Mouse (Mus musculus) midbrain, embryonic 13.5 days (tissue): ENCODE data around the gene Fndc7. TPM values are rescaled to one million over a fixed set of nuclear protein-coding genes. Genes with fewer than 3 reads are reported as not detected.

ENCODE experiments used
- ATAC-seq: fragments of 200-750 bp; cut with Nextera tagmentation; 2 replicates; pipeline ENCODE4 v1.8.0; 2017; ENCODE audit warnings: mild to moderate bottlenecking, moderate TSS enrichment, moderate library complexity
- H3K27ac ChIP-seq: fragments of 300-500 bp; sonication (generic); 2 replicates; pipeline ENCODE4 v1.5.1; 2015; ENCODE audit warnings: inconsistent platforms, mild to moderate bottlenecking, moderate library complexity
- H3K27me3 ChIP-seq: fragments of 300-500 bp; sonication (generic); 2 replicates; pipeline ENCODE4 v1.6.1; 2015; ENCODE audit warnings: mild to moderate bottlenecking, inconsistent platforms
- H3K36me3 ChIP-seq: fragments of 300-500 bp; sonication (generic); 2 replicates; pipeline ENCODE4 v1.6.1; 2015; ENCODE audit warnings: mild to moderate bottlenecking, inconsistent platforms
- H3K4me1 ChIP-seq: fragments of 300-500 bp; sonication (generic); replicated peaks from 2 replicates; pipeline ENCODE4 v1.6.1; 2015; ENCODE audit warnings: inconsistent platforms
- H3K4me2 ChIP-seq: fragments of 300-500 bp; sonication (generic); replicated peaks from 2 replicates; pipeline ENCODE4 v1.6.1; 2015; ENCODE audit warnings: moderate library complexity, mild to moderate bottlenecking, inconsistent platforms
- H3K4me3 ChIP-seq: fragments of 300-500 bp; sonication (generic); replicated peaks from 2 replicates; pipeline ENCODE4 v1.5.1; 2015; ENCODE audit warnings: mild to moderate bottlenecking, inconsistent platforms
- H3K9ac ChIP-seq: fragments of 300-500 bp; sonication (generic); replicated peaks from 2 replicates; pipeline ENCODE4 v1.6.1; 2015; ENCODE audit warnings: mild to moderate bottlenecking, inconsistent platforms
- H3K9me3 ChIP-seq: fragments of 300-500 bp; sonication (generic); 2 replicates; pipeline ENCODE4 v1.6.1; 2016; ENCODE audit warnings: mild to moderate bottlenecking, inconsistent platforms
- WGBS: fragments of 180-500 bp; shearing (Covaris S2); methylation state at CpG from one replicate; pipeline ENCODE4 v1.1.7; 2015; 5-methylcytosine and 5-hydroxymethylcytosine counted together
- polyA plus RNA-seq: library from polyadenylated mRNA; unstranded; fragments of >200 nt; fragmentation: Nextera tagmentation; extraction: Ambion mirVana; gene quantifications from 2 replicates; pipeline ENCODE4 v1.2.1, GENCODE M21; 2015

The Fndc7 gene
- polyA plus RNA-seq, 1 experiment from 2014 or later, result not detected

DNA sequence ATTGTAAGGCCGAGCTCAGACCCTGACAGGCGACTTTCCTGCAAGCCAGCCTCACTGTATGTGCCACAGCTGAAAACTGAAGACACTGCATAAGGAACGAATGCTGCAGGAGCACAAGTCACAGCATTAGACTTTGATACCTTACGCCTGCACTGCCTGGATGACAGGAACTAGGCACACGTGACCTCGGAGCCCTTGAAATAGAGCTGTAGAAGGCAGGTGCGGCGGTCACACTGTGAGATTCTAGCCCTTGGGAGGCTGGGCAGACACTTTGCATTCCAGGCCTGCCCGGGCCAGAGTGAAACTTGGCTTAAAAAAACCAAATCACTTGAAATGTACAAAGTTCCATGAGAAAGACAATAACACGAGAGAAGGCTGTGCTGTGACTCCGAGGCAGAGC, 59.3 kb downstream of the Fndc7 start:
- H3K4me3 ChIP-seq, result no peak overlapping the region
- WGBS, result 91% methylated on average over 11 of the region's 11 CpGs
- no peaks in the 10 kb centered on the region for H3K4me1 ChIP-seq
- no peaks in the 10 kb centered on the region for H3K9me3 ChIP-seq
- no peak overlapping the region for H3K27ac ChIP-seq
- no peak overlapping the region for H3K4me2 ChIP-seq
- H3K27me3 ChIP-seq, result no peaks in the 10 kb centered on the region
- H3K9ac ChIP-seq, result no peak overlapping the region
- peaks cover 6% of the 10 kb centered on the region for H3K36me3 ChIP-seq
- no peak for ATAC-seq

DNA sequence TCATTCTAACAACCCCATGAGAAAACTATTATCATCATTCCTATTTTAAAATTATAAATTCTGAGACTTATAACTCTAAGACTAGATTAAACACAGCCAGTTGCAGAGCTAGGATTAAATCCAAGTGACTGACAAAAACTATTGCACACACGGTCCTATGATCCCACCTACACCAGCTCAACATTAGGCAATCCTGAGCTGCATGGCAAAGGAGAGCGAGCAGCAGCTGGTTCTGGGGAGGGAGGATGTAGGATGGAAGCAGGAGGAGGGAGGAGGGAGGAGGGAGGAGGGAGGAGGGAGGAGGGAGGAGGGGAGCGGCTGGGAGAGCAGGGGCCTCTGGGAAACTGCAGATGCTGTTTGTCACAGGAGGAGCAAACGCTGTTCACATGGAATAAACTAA, 74.2 kb downstream of the Fndc7 start:
- peaks cover 9% of the 10 kb centered on the region; the same call in 1 of the 2 replicates for H3K36me3 ChIP-seq
- H3K9me3 ChIP-seq, result no peaks in the 10 kb centered on the region
- H3K4me2 ChIP-seq, result no peak overlapping the region
- no peak overlapping the region for H3K4me3 ChIP-seq
- H3K9ac ChIP-seq, result no peak overlapping the region
- WGBS, result 86% methylated on average over 4 of the region's 4 CpGs
- no peak overlapping the region for H3K27ac ChIP-seq
- H3K27me3 ChIP-seq, result no peaks in the 10 kb centered on the region
- no peak for ATAC-seq
- no peaks in the 10 kb centered on the region for H3K4me1 ChIP-seq

DNA sequence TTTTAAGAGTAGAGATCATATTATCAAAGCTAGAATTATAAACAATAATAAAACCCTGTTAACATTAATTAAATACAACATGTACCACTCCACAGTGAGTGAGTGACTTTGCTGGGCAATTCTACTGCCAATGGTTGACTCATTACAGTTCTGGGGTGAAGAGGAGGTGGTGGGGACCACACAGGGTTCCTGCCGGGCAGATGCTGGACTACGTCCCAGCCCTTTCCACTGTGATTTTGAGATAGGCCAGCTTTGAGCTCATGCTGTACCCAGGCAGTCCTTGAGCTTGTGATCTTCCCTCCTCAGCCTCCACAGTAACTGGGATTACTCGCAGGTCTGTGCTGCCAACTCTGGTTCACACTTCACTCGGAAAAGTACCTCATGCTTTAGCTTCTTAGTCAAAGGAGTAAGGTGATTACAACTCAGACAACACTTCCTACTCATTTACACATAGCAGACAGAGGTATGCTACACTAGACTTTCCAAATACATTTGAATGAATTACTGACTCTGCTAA, 79.0 kb downstream of the Fndc7 start:
- H3K9ac ChIP-seq, result no peak overlapping the region
- H3K4me2 ChIP-seq, result no peak overlapping the region
- peaks cover 9% of the 10 kb centered on the region; the same call in 1 of the 2 replicates for H3K36me3 ChIP-seq
- no peak overlapping the region for H3K4me3 ChIP-seq
- H3K27me3 ChIP-seq, result no peaks in the 10 kb centered on the region
- no peaks in the 10 kb centered on the region for H3K9me3 ChIP-seq
- 84% methylated on average over 4 of the region's 4 CpGs for WGBS
- no peak overlapping the region for H3K27ac ChIP-seq
- no peaks in the 10 kb centered on the region for H3K4me1 ChIP-seq
- ATAC-seq, result no peak

GRCm38 (mm10) chr3:108805622-108806021, 84.2 kb downstream of the Fndc7 start:
- Histone ChIP-seq H3K9ac (no peak overlapping the region), H3K4me3 (no peak overlapping the region), H3K4me1 (0 out of 2 replicates have a peak, but pooled peaks cover 2% of the 10 kb centered on the region), H3K9me3 (no peaks in the 10 kb centered on the region), H3K27ac (no peak overlapping the region), H3K4me2 (no peak overlapping the region), H3K27me3 (no peaks in the 10 kb centered on the region), H3K36me3 (peaks cover 33% of the 10 kb centered on the region)
- no peak for ATAC-seq
- WGBS, result 83% methylated on average over 5 of the region's 5 CpGs

Other genes with a start within 250 kb of the Fndc7 start
- 52.3 and 57.5 TPM in 2 replicates for gene Clcc1, start 236.1 kb downstream of the Fndc7 start, polyA plus RNA-seq
- 40.1 and 40.7 TPM in 2 replicates for gene Gpsm2, start 167.7 kb downstream of the Fndc7 start, polyA plus RNA-seq
- gene Aknad1, start 150.3 kb downstream of the Fndc7 start, polyA plus RNA-seq, result not detected in 2 replicates
- gene Stxbp3, start 49.5 kb downstream of the Fndc7 start, polyA plus RNA-seq, result 16.0 and 16.1 TPM in 2 replicates
- 67.1 and 72.2 TPM in 2 replicates for gene Prpf38b, start 21.7 kb upstream of the Fndc7 start, polyA plus RNA-seq
- 0.90 and 1.1 TPM in 2 replicates for gene Henmt1, start 49.9 kb upstream of the Fndc7 start, polyA plus RNA-seq
- 0.75 TPM in 1 of 2 replicates, not detected in the other for gene Gm9857, start 50.4 kb upstream of the Fndc7 start, polyA plus RNA-seq
- gene Fam102b, start 137.6 kb upstream of the Fndc7 start, polyA plus RNA-seq, result 8.5 and 9.6 TPM in 2 replicates
- not detected in 2 replicates for gene Slc25a54, start 190.5 kb upstream of the Fndc7 start, polyA plus RNA-seq
- 9.1 and 10.0 TPM in 2 replicates for gene Slc25a24, start 233.1 kb upstream of the Fndc7 start, polyA plus RNA-seq